Mouse (Mus musculus) lung, adult 2 months (tissue): ENCODE results near the gene Arl11.

Experiments used
- CTCF ChIP-seq: fragments of 200-500 bp; IDR thresholded peaks from 2 replicates; pipeline ENCODE4 v1.5.1; 2011; ENCODE audit warnings: mild to moderate bottlenecking, low read length, control low read depth; ENCODE audit not compliant: insufficient read depth
- POLR2A ChIP-seq: fragments of 200-500 bp; IDR thresholded peaks from 2 replicates; pipeline ENCODE4 v1.6.1; 2011; ENCODE audit warnings: low read depth, mild to moderate bottlenecking, control low read depth, low read length, borderline replicate concordance; ENCODE audit errors: extremely low read depth

- TF ChIP-seq CTCF (peak; percentile 35; the same call in 1 of the 2 replicates), POLR2A (no peak)
Observed at GRCm38 (mm10) chr14:61346827-61347698, 37.5 kb downstream of the Arl11 start.
